Mouse (Mus musculus) ovary, postnatal 36 days (tissue): Measurements from ENCODE around the gene Gps2.

Experiments used
- DNase-seq: peaks from one replicate; pipeline ENCODE4 v3.0.0; 2022; ENCODE audit warnings: low spot score, mixed read lengths

Gps2 gene

GRCm38 (mm10) chr11:69886907-69887635, 26.6 kb upstream of the Gps2 start:
- no peak for DNase-seq

GRCm38 (mm10) chr11:69891482-69891881, 22.2 kb upstream of the Gps2 start:
- DNase-seq, result no peak

- DNase-seq, result no peak
Observed at GRCm38 (mm10) chr11:69894671-69895070, 19.0 kb upstream of the Gps2 start.

- DNase-seq, result no peak
Observed at GRCm38 (mm10) chr11:69895291-69895690, 18.4 kb upstream of the Gps2 start, which contains the start of gene Acap1. Acap1 (minus strand) TSS chr11:69895539.

GRCm38 (mm10) chr11:69899870-69900269, 13.8 kb upstream of the Gps2 start:
- no peak for DNase-seq

GRCm38 (mm10) chr11:69900471-69901405, 12.9 kb upstream of the Gps2 start, which contains the start of the genes 2810408A11Rik and Neurl4:
2810408A11Rik (minus strand) TSS chr11:69900987.
Neurl4 (plus strand) TSS chr11:69901072.
- DNase-seq, result peak; percentile 85

- DNase-seq, result peak; percentile 93
Observed at GRCm38 (mm10) chr11:69901406-69901846, 12.3 kb upstream of the Gps2 start.

GRCm38 (mm10) chr11:69901993-69902392, 11.7 kb upstream of the Gps2 start:
- no peak for DNase-seq

- no peak for DNase-seq
Observed at GRCm38 (mm10) chr11:69902972-69903371, 10.7 kb upstream of the Gps2 start.

GRCm38 (mm10) chr11:69904311-69904710, 9.4 kb upstream of the Gps2 start:
- DNase-seq, result no peak

GRCm38 (mm10) chr11:69908645-69909044, 5.0 kb upstream of the Gps2 start:
- DNase-seq, result no peak

GRCm38 (mm10) chr11:69909174-69909573, 4.5 kb upstream of the Gps2 start:
- no peak for DNase-seq

GRCm38 (mm10) chr11:69910177-69910576, 3.5 kb upstream of the Gps2 start:
- no peak for DNase-seq

GRCm38 (mm10) chr11:69910781-69911560, 2.7 kb upstream of the Gps2 start:
- no peak for DNase-seq

GRCm38 (mm10) chr11:69911701-69912100, 2.0 kb upstream of the Gps2 start:
- DNase-seq, result no peak

GRCm38 (mm10) chr11:69912716-69913530, 765 bp upstream of the Gps2 start:
- DNase-seq, result no peak

GRCm38 (mm10) chr11:69914372-69914764, 680 bp downstream of the Gps2 start:
- DNase-seq, result no peak

- no peak for DNase-seq
Observed at GRCm38 (mm10) chr11:69914917-69915430, 1.3 kb downstream of the Gps2 start.

- DNase-seq, result no peak
Observed at GRCm38 (mm10) chr11:69915667-69916627, 2.3 kb downstream of the Gps2 start.
